Mouse (Mus musculus): ENCODE data around the gene Ppp1r12c.

Ppp1r12c gene

DNA sequence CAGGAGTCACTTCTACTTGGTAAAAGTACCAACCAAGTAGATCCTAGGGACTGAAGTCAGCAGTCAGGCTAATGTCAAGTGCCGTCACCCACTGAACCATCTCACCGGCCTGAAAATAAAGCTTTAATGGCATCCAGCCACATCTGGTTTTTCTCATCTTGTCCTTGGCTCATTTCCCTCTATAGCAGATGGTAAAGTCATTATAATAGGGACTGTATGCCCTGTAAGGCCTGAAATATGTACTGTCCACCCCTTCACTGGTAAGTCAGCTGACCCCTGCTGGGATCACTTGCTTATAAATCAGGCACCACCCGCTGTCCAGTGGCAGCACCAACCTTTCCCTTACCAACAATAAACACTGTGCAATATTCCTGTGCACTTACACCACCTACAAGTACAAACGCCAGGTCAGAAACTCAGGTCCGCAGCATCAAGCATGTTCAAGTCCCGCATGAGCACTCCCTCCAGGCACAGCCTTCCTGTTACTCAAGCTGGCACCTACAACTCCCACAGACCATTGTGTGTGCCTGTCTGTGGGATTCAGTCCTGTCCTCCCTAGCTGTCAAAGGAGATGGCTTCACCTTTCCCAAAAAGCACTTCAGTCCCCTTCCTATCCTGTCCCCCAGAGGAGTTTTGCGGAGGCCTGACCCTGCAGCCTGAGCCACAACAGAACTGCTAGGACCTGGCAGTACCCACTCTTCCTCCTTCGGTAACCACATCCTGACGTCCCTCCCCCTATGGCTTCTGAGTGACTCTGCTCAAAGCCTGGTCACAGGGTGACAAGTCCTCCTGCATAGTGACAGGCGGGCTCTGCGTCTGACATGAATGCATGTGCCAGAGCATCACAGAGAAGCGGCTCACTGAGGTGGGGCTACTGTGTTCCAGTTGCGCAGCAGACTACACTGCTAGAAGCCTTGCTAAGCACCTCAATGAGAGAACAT is 8.9 kb downstream of the Ppp1r12c start:
- peak; percentile 55 for DNase-seq (ENCODE audit: low read depth, low spot score)

GRCm38 (mm10) chr7:4491308-4491707 is 10.2 kb downstream of the Ppp1r12c start:
- DNase-seq (ENCODE audit: low read depth, low spot score) = no peak

- no peak for DNase-seq (ENCODE audit: low read depth, low spot score)
Measured at GRCm38 (mm10) chr7:4482281-4482680, 19.2 kb downstream of the Ppp1r12c start.

- no peak for DNase-seq (ENCODE audit: low read depth, low spot score)
Measured at GRCm38 (mm10) chr7:4479674-4480073, 21.8 kb downstream of the Ppp1r12c start.

DNA sequence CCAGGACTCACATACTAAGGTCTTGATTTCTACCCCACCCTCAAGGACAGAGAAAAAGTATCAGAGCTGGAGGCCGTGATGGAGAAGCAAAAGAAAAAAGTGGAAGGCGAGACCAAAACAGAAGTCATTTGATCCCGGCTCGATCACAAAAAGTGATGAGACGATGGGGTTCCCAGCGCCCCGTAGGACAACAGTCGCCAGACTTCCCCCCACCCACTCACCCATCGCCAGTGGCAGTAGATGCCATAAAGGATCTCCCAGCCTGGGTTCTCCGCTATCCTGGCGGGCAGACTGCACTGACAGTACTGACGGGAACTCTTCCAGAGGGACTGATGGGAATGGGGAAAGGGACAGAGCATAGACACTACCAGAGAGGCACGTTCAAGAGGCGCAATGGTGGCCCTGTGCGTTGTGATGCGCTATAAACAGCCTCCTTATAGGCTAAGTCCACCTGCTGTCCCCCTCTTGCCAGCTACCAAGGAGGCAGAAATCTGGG is 22.6 kb downstream of the Ppp1r12c start:
- no peak for DNase-seq (ENCODE audit: low read depth, low spot score)

- DNase-seq (ENCODE audit: low read depth, low spot score) = peak; percentile 88
Measured at GRCm38 (mm10) chr7:4478021-4478795, 23.3 kb downstream of the Ppp1r12c start.

- DNase-seq (ENCODE audit: low read depth, low spot score) = no peak
Measured at GRCm38 (mm10) chr7:4473940-4474339, 27.5 kb downstream of the Ppp1r12c start.

DNA sequence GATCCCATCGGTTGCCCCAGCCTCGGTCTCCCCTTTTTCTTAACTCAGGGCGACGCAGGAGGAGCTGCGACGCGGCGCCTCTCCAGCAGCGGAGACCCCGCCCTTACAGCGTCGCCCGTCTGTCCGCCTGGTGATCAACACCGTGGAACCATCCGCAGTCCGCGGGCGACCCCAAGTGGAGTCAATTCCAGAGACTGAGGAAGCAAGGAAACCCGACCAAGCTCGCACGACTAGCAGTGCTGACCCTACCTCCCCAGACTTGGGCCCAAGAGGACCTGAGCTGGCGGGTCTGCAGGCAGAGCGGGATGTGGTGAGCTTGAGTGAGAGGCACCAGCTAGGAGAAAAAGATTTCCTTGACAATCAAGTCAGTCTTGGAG is 30.3 kb downstream of the Ppp1r12c start:
- peak; percentile 28 for DNase-seq (ENCODE audit: low read depth, low spot score)

DNA sequence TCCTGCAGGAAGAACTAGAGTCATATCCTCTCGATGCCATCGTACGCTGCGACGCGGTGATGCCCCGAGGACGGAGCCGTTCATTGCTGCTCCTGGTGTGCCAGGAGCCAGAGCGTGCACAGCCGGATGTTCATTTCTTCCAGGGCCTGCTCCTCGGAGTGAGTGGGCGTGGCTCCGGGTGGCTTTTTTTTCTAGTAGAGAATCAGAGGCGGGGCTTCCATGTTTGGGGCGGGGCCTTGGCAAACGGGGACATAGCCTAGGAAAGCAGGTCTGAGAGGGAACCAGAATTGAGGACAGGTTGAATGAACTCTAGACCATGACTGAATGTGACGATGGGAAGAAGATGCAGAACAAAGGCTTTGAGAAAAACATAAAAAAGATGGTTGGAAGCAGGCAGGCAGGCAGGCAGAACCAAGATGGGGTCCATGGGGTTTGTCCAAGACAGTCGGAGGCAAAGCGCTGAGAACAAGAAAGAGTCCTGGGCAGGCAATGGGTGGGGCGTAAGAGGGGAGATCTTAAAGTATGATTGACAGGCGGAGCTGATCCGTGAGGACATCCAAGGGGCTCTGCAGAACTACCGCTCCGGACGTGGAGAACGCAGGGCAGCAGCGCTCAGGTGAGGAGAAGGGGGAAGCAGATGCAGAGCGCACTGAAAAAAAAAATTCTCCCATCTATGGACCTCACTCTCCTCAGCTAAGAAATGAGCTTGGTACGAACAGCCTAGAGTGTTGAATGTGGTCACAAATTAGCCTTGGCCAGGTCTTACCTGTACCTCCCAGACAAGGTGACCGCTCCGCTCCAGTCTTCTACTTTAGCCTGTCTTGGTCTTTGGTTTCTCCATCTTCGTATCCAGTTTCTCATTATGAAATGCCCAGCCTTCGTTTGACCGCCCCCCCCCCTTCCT is 31.0 kb downstream of the Ppp1r12c start:
- DNase-seq (ENCODE audit: low read depth, low spot score) = no peak

DNA sequence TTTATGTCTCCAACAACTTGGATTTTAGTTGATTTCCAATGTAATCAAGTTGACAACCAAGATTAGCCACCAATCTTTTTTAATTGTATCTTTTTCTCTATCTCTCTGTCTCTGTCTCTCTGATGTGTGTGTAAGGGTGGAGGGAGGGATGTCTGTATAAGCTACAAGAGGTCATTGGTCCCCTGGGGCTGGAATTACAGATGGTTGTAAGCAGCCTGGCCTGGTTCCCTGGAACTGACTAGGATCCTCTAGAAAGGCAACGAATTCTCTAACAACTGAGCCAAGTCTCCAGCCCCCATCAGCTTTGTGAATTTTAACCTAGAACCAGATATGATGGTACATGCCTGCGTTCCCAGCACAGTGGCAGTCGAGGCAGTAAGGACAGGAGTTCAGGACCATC is 33.7 kb downstream of the Ppp1r12c start:
- no peak for DNase-seq (ENCODE audit: low read depth, low spot score)

DNA sequence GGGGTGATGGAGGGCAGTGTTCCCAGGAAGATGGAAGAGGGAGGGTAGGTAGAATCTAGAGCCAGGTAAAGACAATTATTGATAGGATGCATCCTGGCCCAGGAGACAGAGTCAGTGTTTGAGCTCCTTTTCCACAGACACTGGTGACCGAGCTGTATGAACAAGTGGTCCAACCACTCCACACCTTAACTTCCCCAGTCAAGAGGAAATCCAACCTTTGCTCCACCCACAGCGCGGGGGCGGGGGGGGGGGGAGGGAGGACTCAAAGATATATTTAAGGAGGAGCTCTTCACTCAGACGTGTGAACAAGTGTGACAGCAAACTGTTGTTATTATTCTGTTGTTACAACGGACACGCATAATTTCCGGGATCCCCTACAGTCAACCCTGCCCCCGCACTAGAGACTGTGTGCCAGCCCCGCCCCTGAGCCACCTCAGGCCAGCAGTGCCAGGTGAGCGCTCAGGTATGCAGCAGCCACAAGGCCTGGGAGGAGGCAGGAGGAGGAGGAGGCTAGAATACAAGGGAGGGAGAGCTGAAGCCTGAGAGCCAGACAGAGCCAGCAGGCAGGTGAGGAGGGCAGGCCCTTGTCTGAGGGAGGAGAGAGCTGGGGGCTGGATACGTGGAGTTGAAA is 37.2 kb downstream of the Ppp1r12c start:
- DNase-seq (ENCODE audit: low read depth, low spot score) = no peak

DNA sequence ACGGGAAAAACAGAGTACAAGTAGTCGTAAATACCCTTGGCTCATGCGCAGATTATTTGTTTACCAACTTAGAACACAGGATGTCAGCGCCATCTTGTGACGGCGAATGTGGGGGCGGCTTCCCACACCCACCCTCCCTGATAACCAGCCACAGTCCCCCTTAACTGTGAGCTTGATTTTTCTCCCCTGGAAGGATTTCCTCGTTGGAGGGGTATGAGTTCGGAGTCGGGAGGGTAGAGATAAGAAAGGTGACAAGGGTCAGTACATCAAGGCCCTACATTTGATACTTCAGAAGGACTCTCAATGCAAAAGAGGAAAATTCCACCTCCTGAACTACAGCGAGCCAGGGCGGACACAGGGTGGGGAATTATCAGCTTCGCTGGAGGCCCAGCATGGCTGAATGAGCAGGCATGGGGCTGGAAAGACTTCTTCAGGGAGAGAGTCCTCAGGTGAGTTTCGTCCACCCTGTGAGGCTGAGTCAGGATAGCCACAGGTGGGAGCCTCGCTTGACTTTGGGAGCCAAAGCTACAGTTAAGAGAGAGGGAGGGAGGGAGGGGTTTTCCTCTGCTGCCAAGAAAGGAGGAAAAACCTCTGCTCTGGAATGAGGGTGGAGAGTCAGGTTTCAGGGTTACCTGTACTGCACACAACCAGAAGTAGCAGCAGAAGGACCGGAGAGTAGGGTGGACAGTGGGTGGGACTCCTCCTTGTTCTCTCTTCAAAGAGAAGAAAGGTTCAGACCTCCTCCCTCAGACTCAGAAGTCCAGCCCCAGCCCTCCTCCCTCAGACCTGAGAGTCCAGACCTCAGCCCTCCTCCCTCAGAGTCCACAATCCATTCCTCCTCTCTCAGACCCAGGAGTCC is 40.7 kb downstream of the Ppp1r12c start, which contains the start of gene Eps8l1:
Gene Eps8l1, plus strand, starts transcription at position 99 of the 859 bp plus-strand sequence.
- no peak for DNase-seq (ENCODE audit: low read depth, low spot score)

DNA sequence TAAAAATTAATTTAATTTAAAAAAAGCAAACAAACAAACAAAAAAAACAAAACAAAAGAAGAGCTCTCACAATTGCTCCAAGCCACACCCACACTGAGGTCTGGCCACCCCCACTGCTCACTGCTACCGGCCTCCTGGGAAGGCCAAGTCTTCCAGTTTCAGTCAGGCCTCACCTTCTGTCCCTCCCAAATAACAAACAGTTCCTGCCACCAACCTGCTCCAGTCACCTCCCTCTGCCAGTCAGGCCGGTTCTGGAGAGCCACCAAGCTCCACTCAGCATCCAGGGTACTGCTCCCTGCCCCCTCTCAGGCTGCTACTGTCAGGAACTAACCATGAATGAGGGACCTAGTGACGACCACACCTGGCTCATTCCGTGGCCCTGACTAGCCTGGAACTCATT is 48.8 kb downstream of the Ppp1r12c start:
- DNase-seq (ENCODE audit: low read depth, low spot score) = no peak

- no peak for DNase-seq (ENCODE audit: low read depth, low spot score)
Measured at GRCm38 (mm10) chr7:4449211-4449610, 52.3 kb downstream of the Ppp1r12c start.

DNA sequence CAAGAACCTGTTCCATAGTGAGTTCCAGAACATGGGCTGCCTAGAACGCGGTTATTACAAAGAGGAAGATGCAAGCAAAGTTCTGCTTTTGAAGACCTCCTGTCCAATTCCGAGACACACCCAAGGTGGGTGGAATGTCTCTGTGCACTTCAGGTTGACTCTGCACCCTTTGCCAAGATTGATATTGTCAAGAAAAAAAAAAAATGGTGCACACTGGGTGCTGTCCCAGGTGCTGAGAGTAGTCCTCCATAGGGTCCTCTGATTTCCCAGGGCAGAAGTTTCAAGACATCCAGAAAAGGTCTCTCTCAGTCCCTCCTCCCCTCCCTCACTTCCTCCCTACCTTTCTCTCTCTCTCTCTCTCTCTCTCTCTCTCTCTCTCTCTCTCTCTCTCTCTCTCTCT is 53.0 kb downstream of the Ppp1r12c start:
- no peak for DNase-seq (ENCODE audit: low read depth, low spot score)

GRCm38 (mm10) chr7:4447138-4447537 is 54.3 kb downstream of the Ppp1r12c start:
- no peak for DNase-seq (ENCODE audit: low read depth, low spot score)

GRCm38 (mm10) chr7:4445216-4445791 is 56.2 kb downstream of the Ppp1r12c start, which contains the start of gene Rdh13:
Rdh13 (minus strand) TSS chr7:4445649.
- peak; percentile 89 for DNase-seq (ENCODE audit: low read depth, low spot score)

DNA sequence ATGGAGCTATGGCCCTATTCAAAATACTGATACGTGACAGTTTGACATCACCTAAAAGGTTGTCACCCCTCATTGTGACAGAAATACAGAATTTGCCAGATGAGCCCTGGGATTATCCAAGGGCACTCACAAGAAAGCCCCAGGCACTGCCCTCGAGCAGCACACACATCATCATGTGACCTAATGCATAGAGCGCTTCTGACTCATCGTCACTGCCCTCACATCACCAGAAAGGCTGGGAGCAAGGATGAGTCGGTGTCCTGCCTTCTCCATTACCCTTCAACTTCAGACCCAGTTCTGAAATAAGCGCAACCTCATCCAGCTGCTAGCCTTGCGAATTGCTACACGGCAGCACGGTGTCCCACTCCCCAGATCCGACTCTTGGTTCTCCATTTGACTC is 60.9 kb downstream of the Ppp1r12c start:
- DNase-seq (ENCODE audit: low read depth, low spot score) = no peak

GRCm38 (mm10) chr7:4437721-4438120 is 63.8 kb downstream of the Ppp1r12c start:
- no peak for DNase-seq (ENCODE audit: low read depth, low spot score)
